Mouse (Mus musculus) left cerebral cortex, postnatal 36 days (tissue): ENCODE measurements around the gene Adck1. TPM values are rescaled to one million over a fixed set of nuclear protein-coding genes. Genes with fewer than 3 reads are reported as not detected.
"Not testable (repeated sequence)": the region's sequence is repeated elsewhere in the genome, so short reads cannot be mapped to it uniquely, and the experiment has no call there.

Experiments used
- DNase-seq, 2 experiments: peaks; one replicate each; pipeline ENCODE4 v3.0.0; 2021 to 2022; ENCODE audit warnings: low spot score in 2 of 2, mixed read lengths in 1 of 2
- intact Hi-C: fragments of 180-260 bp; cut with DNase I; formaldehyde crosslinking; loops from one replicate; pipeline ENCODE4 v1.15.1; 2025
- total RNA-seq, 2 experiments: library from RNA; stranded (reverse); gene quantifications; 2 replicates each; pipeline ENCODE4 v1.2.3; 2021

Adck1 gene
- total RNA-seq, 2 experiments from 2014 or later: 31.5 to 33.4 TPM

DNA sequence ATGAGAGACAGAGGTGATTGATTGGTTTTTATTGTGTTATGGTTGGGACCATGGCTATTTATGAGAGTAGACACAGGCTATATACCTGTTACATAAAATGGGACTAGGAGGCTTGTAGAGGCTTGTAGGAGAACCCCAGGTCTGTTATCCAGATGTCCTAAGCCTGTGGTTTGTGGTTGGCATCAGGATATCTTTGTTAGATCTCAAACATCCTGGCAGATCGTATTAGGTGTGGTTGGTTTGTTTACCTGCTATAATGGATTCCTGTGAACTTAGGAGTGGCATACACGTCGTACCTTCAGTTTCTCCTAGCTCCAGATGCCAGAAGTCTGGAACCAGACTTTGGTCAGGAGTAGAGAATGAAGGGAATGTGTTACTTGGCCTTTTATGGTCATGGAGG lies 106.9 kb downstream of the Adck1 start:
- intact Hi-C loops: no loop called here
- no peak for DNase-seq

GRCm38 (mm10) chr12:88467935-88468465 lies 107.6 kb downstream of the Adck1 start:
- intact Hi-C loops: no loop called here
- no peak for DNase-seq

DNA sequence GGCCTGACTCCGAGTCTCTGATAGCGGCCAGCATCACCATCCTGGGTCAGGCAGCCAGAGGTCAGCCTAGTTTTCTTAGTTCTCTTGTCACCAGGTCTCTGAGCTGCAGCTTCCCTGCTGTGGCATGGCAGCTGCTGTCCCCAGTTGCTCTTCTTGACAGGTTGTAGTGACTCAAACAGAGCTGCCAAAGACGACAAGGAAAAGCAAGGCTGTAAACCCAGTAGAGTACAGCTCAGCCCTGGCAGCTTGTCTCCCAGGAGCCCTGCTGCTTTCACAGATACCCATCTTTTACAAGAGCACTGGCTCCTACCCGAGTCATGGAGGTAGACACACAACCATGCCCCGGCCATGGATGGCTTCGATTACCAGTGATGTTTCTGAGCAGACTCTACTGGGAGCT lies 108.3 kb downstream of the Adck1 start:
- DNase-seq: no peak
- intact Hi-C loops: no loop called here

DNA sequence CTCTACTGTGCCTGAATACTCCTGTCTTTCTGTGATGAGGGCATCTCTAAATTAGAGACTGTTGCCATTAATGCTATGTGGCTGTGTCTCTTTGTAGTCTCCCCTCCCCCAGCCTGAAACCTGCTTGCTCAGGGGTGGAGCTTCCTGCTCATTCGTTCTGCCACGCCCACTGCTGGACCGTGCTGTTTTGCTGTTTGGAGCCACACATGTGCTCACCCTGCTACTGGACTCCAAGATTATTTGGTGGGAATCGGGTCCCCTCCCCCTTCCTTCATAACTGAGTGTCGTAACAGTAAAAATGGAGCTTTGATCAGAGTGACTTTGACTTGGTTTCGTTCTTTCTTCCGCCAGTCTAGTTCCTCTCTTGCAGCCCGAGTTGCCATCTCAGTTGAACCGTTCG lies 111.5 kb downstream of the Adck1 start:
- DNase-seq, intact Hi-C loops: not testable (repeated sequence)

- intact Hi-C loops: no loop called here
- no peak for DNase-seq
Measured at GRCm38 (mm10) chr12:88472832-88473231, 112.5 kb downstream of the Adck1 start.

GRCm38 (mm10) chr12:88473796-88474195 lies 113.4 kb downstream of the Adck1 start:
- intact Hi-C loops: no loop called here

DNA sequence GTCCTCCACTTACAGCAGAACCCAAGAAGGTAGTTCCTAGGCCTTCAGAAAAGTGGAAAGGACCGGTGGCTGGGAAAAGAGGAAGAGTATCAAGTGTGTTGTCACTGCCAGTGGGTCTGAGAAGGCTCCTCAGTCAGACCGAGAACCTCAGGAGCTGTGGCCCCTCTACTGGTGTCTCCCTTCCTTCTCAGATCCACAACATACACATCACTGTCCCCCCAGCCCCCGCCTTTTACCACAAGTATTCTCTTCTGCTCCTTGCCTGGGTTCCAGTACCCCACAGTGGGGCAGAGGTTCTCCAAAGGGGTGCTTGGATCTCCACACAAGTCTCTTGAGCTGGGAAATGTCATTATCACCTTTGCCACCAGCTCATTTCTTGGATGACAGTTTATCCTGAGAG lies 115.5 kb downstream of the Adck1 start:
- intact Hi-C loops: no loop called here
- DNase-seq: no peak

More at GRCm38 (mm10) chr12:88473796-88474195, 113.4 kb downstream of the Adck1 start:
- DNase-seq: no peak

GRCm38 (mm10) chr12:88476702-88477101 lies 116.3 kb downstream of the Adck1 start:
- intact Hi-C loops: no loop called here

GRCm38 (mm10) chr12:88481657-88482056 lies 121.3 kb downstream of the Adck1 start:
- intact Hi-C loops: no loop called here

More at GRCm38 (mm10) chr12:88476702-88477101, 116.3 kb downstream of the Adck1 start:
- no peak for DNase-seq

DNA sequence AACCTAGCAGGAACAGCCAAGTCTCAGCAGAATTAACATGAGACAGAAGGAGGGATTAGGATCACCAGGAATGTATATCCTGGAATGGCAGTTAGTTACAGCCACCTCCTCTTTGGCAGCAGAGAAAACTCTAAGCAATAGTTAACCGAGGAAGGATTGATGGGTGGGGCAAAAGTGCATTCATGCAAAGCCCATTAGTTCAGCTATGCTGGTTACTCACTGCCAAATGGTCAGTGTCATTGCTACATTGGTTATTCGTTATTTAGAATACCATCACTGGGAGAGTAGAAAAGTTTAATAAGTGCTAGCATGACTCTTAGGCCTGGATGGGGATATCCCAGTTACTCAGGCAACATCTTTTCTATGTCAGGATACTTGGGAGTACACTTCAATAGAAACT lies 130.5 kb downstream of the Adck1 start:
- intact Hi-C loops: no loop called here
- DNase-seq: no peak

More at GRCm38 (mm10) chr12:88481657-88482056, 121.3 kb downstream of the Adck1 start:
- no peak for DNase-seq

Other genes starting within 250 kb of the Adck1 start
- not detected for gene Gm10436, start 178.4 kb upstream of the Adck1 start, total RNA-seq
- gene Gm8332, start 110.5 kb upstream of the Adck1 start, total RNA-seq: not detected
- gene Gm5662, start 86.1 kb upstream of the Adck1 start, total RNA-seq: not detected
- not detected for gene Gm5039, start 36.5 kb upstream of the Adck1 start, total RNA-seq